Mouse (Mus musculus) CH12F3 (cell line): Measurements from ENCODE around the gene Hmgcr.

Source experiments
- in situ Hi-C: fragments of 300-500 bp; cut with MboI; formaldehyde crosslinking; loops from 2 replicates; pipeline ENCODE4 v1.14.3; 2020; ENCODE audit warnings: low sequenced_read_pairs

Hmgcr gene

DNA sequence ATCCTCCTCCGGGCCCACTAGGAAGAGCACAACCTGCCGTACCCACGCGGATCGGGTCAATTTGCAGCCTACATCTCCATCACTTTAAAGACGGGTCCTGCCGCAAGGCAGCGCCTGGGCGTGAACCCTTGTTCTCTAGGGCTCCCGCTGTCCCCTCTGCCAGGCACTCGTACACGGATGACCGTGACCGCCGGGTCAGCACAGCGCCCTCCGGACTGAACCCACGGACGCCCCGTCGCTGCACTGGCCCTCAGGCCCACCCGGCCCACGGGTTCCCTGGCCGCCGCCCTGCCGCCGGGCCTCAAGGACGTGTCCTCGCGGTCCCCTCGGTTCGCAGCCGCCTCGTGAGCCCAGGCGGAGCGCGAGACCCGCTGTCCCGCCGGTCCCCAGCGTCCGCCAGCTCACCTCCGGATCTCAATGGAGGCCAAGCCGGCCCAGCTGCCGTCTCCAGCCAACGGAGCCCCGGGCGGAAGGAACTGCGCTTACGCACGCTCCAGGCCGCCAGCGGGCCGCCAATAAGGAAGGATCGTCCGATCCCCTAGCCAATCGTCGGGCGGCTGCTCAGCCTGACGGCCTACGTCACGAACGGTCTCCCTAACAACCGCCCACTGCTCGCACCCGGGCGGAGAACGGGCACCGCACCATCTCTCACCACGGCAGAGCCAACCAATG, at the start of gene Hmgcr:
Hmgcr (minus strand) TSS at position 531 of the 672 bp plus-strand sequence.
- in situ Hi-C loops, result no loop called here

GRCm38 (mm10) chr13:96720003-96720402, 49.3 kb upstream of the Hmgcr start:
- in situ Hi-C loops, result no loop called here

GRCm38 (mm10) chr13:96717821-96718220, 47.1 kb upstream of the Hmgcr start:
- in situ Hi-C loops, result no loop called here

DNA sequence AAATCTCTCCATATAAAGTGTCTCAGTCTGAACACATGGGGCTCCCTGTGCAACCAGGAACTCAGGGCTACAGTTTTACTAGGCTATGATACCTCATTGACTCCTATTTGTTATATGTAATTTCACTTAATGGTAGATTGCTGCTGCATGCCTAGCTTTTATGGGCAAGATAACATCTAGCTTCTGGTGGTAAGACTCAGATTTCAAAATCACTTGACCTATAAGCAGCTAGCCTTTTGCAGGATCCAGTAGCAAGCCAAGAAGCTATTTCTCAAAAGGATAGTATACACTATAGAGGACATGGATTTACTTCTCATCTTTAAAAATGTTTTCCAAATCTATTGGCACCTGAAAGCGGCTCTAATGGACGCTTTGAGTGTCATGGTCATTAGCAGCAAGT, 45.6 kb upstream of the Hmgcr start:
- in situ Hi-C loops, result no loop called here

- in situ Hi-C loops, result no loop called here
These were observed 38.8 kb upstream of the Hmgcr start for GRCm38 (mm10) chr13:96709269-96710233.

- in situ Hi-C loops, result no loop called here
These were observed 32.0 kb upstream of the Hmgcr start for GRCm38 (mm10) chr13:96702567-96703278.

GRCm38 (mm10) chr13:96697805-96698586, 27.3 kb upstream of the Hmgcr start:
- in situ Hi-C loops, result no loop called here

GRCm38 (mm10) chr13:96695428-96695827, 24.7 kb upstream of the Hmgcr start:
- in situ Hi-C loops, result no loop called here

DNA sequence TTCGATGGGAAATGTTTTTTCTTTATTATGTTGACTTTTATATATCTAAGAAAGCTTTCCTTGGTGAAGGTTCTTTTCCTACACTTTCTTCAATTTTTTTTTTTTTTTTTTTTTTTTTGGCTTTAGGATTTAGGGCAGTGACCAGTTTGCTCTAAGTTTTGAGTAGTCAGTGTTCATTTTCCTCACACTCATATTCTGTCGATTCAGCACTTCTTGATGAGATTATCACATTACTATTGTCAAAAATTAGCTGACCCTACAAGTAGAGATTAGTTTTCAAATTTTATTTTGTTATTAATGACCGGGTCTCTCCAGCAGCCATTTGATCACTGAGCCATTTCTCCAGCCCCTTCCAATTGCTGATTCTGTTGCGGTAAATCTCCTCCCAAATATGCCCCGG, 19.2 kb upstream of the Hmgcr start:
- in situ Hi-C loops, result no loop called here

DNA sequence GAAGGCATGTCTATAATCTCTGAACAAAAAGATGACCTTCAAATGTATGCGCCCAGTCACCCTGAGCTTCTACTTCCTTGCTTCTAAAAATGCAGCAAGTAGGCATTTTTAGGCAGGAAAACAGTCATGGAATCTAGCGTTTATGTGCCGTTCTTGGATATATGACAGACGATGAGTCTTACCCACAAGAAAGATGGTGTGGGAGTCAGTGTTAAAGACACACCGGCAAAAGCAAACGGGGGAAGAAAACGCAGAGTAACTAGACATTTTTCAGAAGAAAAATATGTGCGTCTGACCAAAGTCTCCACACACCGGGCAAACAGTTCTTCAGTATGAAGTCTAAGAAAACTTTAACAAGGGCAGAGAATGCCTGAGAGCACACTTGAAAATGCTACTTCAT, 16.5 kb upstream of the Hmgcr start:
- in situ Hi-C loops, result no loop called here

GRCm38 (mm10) chr13:96684779-96685178, 14.0 kb upstream of the Hmgcr start:
- in situ Hi-C loops, result no loop called here

GRCm38 (mm10) chr13:96681088-96681620, 10.4 kb upstream of the Hmgcr start:
- in situ Hi-C loops, result no loop called here

GRCm38 (mm10) chr13:96680163-96681087, 9.7 kb upstream of the Hmgcr start:
- in situ Hi-C loops, result no loop called here

DNA sequence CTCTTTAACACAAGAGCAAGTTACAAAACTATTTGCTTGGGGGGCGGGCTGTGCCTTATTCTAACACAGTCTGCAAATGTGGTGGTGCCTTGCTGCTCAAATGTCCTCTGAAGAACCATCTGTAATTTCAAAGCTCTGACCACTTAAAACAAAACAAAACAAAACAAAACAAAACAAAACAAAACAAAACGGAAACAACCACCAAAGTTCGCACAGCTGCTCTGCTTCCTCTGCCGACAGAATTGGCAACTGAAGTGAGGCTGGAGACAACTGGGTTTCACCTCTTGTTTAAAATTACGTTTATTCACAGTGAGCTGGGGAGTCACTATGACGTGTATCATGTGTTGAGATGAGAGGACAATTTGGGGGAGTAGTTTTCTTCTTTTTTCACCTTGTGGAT, 7.9 kb upstream of the Hmgcr start:
- in situ Hi-C loops, result no loop called here

GRCm38 (mm10) chr13:96677071-96677470, 6.3 kb upstream of the Hmgcr start:
- in situ Hi-C loops, result no loop called here

DNA sequence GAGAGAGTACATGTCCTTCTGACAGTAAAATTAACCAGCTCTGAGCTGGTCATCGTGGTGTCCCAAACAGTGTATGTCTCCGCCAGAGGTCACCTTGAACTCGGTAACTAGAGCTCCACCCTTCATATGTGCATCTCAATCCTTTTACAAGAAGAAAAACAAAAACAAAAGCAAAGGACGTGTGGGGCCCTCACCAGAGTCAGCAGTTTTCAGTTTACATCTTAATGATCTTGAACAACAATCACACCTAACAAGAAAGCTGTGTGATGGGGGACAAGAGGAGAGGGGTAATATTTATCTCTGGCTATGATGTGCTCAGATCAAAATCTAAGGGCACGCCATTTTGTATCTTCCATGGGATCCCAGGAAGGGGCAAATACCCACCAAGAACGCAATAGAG, 5.0 kb upstream of the Hmgcr start:
- in situ Hi-C loops, result no loop called here

DNA sequence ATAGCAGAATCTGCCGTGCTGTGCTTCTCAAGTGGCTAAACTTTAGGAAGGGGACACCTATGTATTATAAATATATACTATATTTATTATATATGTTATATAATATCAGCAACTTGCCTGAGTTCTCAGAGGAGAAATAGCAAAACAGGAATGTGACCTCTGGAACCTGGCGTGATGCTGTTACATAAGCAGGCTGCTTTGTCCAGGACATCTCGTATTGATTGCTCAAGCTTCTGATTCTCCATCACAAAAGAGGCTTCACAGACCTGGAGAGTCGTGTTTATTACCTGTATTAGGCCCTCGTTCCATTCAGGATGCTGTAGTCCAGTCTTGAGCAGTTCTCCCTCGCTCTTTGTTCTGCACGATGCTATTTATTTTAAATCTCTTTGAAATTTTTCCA, 3.1 kb upstream of the Hmgcr start:
- in situ Hi-C loops, result no loop called here

DNA sequence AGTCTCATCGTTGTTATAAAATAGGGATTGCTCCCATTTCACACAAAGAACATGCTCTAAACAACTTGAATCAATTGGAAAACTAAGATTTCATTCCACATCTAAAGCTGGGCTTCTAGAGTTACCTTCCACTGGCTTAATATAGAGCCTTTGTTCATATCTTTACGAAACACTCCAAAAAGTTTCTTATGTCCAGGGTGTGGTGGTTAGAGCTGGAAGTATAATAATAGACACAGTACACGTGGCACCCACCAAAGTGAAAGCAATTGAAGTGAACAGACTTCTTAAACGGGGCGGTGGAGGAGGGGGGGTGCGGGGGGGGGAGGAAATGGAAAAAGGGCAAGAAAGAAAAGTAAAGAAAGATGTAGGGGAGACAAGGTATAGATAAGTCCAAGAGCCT, 1.5 kb upstream of the Hmgcr start:
- in situ Hi-C loops, result no loop called here

DNA sequence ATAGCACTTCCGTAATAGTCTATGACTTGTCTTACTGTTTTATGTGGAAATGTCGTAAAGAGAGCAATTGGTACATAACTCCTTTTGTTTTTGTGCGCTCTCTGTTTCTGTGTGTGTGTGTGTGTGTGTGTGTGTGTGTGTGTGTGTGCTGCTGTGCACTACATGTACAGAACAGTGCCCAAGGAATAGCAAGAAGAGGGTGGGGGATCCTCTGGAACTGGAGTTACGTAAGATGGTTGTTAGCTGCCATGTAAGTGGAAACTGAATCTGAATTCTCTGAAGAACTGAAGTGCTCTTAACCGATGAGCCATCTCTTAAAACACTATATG, 1.1 kb upstream of the Hmgcr start:
- in situ Hi-C loops, result no loop called here
